In the genomic region with DNA sequence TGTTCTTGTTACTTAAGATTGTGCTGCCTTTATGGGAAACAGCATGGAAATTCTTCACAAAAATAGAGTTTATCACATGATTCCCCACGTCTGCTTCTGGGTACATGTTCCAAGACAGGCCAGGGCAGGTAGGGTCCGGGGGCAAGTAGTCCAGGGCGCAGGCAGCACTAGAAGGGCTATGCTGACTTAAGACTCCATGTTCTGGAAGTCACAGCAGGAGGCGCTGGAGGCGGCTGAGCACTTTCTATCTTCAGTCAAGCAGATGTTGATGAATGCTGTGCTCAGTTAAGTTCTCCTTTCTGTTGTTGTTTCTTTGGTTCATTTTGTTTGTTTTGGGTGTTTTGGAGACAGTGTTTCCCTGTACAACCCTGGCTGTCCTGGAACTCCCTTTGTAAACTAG, we compare ENCODE assay signal across 19 mouse cellular contexts.
"Had no signal": no experiment of that assay in that cellular context is flagged by ENCODE, and none has a peak within 500 bp of the region (broad histone marks: within the 10 kb centered on the region; RNA-seq: fewer than 3 reads in every experiment).

No protein-coding gene starts in this region.

- H3K36me3 ChIP-seq: lung, embryonic 15.5 days; midbrain, embryonic 13.5 days; midbrain, embryonic 15.5 days; neural tube, embryonic 12.5 days had no signal

- H3K27me3 ChIP-seq: lung, embryonic 15.5 days; midbrain, embryonic 13.5 days; midbrain, embryonic 15.5 days; neural tube, embryonic 12.5 days had no signal

- DNase-seq: lung, adult 2 months; lung, postnatal 14 days; lung, postnatal 36 days; retina, postnatal 1 day; right cerebral cortex, adult 18-20 months; right cerebral cortex, postnatal 25 days; right cerebral cortex, postnatal 4 days; spleen, adult 18-20 months; thymus, adult 18-20 months; thymus, postnatal 25 days had no signal

- H3K4me2 ChIP-seq: lung, embryonic 15.5 days; midbrain, embryonic 11.5 days; midbrain, embryonic 13.5 days; midbrain, embryonic 15.5 days; neural tube, embryonic 12.5 days had no signal

- H3K4me3 ChIP-seq: lung, embryonic 15.5 days; megakaryocyte, embryonic 14.5 days; midbrain, embryonic 13.5 days; midbrain, embryonic 15.5 days; neural tube, embryonic 12.5 days had no signal

- H3K9me3 ChIP-seq: lung, embryonic 15.5 days; megakaryocyte, embryonic 14.5 days; midbrain, embryonic 13.5 days; midbrain, embryonic 15.5 days; neural tube, embryonic 12.5 days had no signal

- H3K9ac ChIP-seq: liver, embryonic 14.5 days; lung, embryonic 15.5 days; midbrain, embryonic 13.5 days; midbrain, embryonic 15.5 days; neural tube, embryonic 12.5 days had no signal

- H3K4me1 ChIP-seq: lung, embryonic 15.5 days; neural tube, embryonic 12.5 days had no signal

- H3K27ac ChIP-seq: liver, embryonic 14.5 days; lung, embryonic 15.5 days; macrophage; midbrain, embryonic 13.5 days; midbrain, embryonic 15.5 days; neural tube, embryonic 12.5 days had no signal

- ATAC-seq: lung, postnatal 0 days; midbrain, embryonic 13.5 days; midbrain, embryonic 15.5 days had no signal
